Mouse (Mus musculus) erythroid progenitor cell, adult 5-6 weeks (primary cell): Measurements from ENCODE around the gene Gltp. TPM values are rescaled to one million over a fixed set of nuclear protein-coding genes. Genes with fewer than 3 reads are reported as not detected.

Experiments
- ATAC-seq: replicated peaks from 2 replicates; pipeline ENCODE4 v1.8.0; 2016; ENCODE audit warnings: moderate number of reproducible peaks, mild to moderate bottlenecking, moderate TSS enrichment, inconsistent platforms; ENCODE audit not compliant: poor library complexity, low FRiP score, severe bottlenecking
- total RNA-seq, 2 experiments: library from RNA; stranded (forward) in 1 of 2; stranded (reverse) in 1 of 2; fragments of 150-400 nt in 1 of 2; fragments of 186-747, 209-891 nt in 1 of 2; gene quantifications; 2 replicates each; pipeline versions ENCODE4 v1.2.3 to v1.2.4; 2015 to 2017; ENCODE audit warnings: low replicate concordance in 2 of 2

Gltp gene
- total RNA-seq, 2 experiments from 2014 or later = 54.4 to 103 TPM

- no peak for ATAC-seq
Measured at GRCm38 (mm10) chr5:114666659-114667058, 24.1 kb downstream of the Gltp start.

GRCm38 (mm10) chr5:114664750-114665149 is 26.0 kb downstream of the Gltp start:
- ATAC-seq = no peak

- ATAC-seq = no peak
Measured at GRCm38 (mm10) chr5:114664139-114664538, 26.6 kb downstream of the Gltp start.

- no peak for ATAC-seq
Measured at GRCm38 (mm10) chr5:114661029-114661428, 29.8 kb downstream of the Gltp start.

GRCm38 (mm10) chr5:114658255-114658654 is 32.5 kb downstream of the Gltp start, which contains the start of gene Trpv4:
Trpv4 (minus strand) TSS chr5:114658421.
- no peak for ATAC-seq

- no peak for ATAC-seq
Measured at GRCm38 (mm10) chr5:114657426-114657825, 33.4 kb downstream of the Gltp start.

GRCm38 (mm10) chr5:114656305-114656704 is 34.5 kb downstream of the Gltp start:
- no peak for ATAC-seq

GRCm38 (mm10) chr5:114655721-114656120 is 35.1 kb downstream of the Gltp start:
- ATAC-seq = no peak

- ATAC-seq = no peak
Measured at GRCm38 (mm10) chr5:114653656-114654437, 36.9 kb downstream of the Gltp start.

GRCm38 (mm10) chr5:114651449-114651848 is 39.3 kb downstream of the Gltp start:
- ATAC-seq = no peak

GRCm38 (mm10) chr5:114651002-114651401 is 39.8 kb downstream of the Gltp start:
- ATAC-seq = no peak

GRCm38 (mm10) chr5:114648728-114649311 is 42.0 kb downstream of the Gltp start:
- no peak for ATAC-seq

- no peak for ATAC-seq
Measured at GRCm38 (mm10) chr5:114647211-114647974, 43.4 kb downstream of the Gltp start.

- ATAC-seq = no peak
Measured at GRCm38 (mm10) chr5:114645916-114646315, 44.9 kb downstream of the Gltp start.

GRCm38 (mm10) chr5:114644918-114645317 is 45.9 kb downstream of the Gltp start:
- ATAC-seq = no peak

GRCm38 (mm10) chr5:114640809-114641208 is 50.0 kb downstream of the Gltp start:
- ATAC-seq = no peak

GRCm38 (mm10) chr5:114639645-114639957 is 51.2 kb downstream of the Gltp start:
- ATAC-seq = peak; percentile 33; the same call in 1 of the 2 replicates

- ATAC-seq = peak; percentile 81
Measured at GRCm38 (mm10) chr5:114638769-114639644, 51.8 kb downstream of the Gltp start.

GRCm38 (mm10) chr5:114636091-114636490 is 54.7 kb downstream of the Gltp start:
- ATAC-seq = no peak

- ATAC-seq = no peak
Measured at GRCm38 (mm10) chr5:114631336-114631735, 59.4 kb downstream of the Gltp start.
